Mouse (Mus musculus): ENCODE results near the gene Oaf. TPM values are rescaled to one million over a fixed set of nuclear protein-coding genes. Genes with fewer than 3 reads are reported as not detected.

The Oaf gene
- polyA plus RNA-seq, 1 experiment = 13.1 TPM

- DNase-seq (ENCODE audit: low read depth) = no peak
- TF ChIP-seq POLR2A (IDR thresholded peaks at IDR 0.05; ENCODE audit: borderline replicate concordance, extremely low read depth, insufficient read depth, insufficient read length, poor library complexity, severe bottlenecking) = no peak
- TF ChIP-seq CTCF (IDR thresholded peaks at IDR 0.05; ENCODE audit: borderline replicate concordance, extremely low read depth, insufficient read depth, insufficient read length) = no peak
These were observed 2.3 kb upstream of the Oaf start for GRCm38 (mm10) chr9:43241970-43242369.

GRCm38 (mm10) chr9:43241291-43241690 is 1.6 kb upstream of the Oaf start:
- peak; percentile 25 for DNase-seq (ENCODE audit: low read depth)
- no peak for TF ChIP-seq POLR2A (IDR thresholded peaks at IDR 0.05; ENCODE audit: borderline replicate concordance, extremely low read depth, insufficient read depth, insufficient read length, poor library complexity, severe bottlenecking)
- no peak for TF ChIP-seq CTCF (IDR thresholded peaks at IDR 0.05; ENCODE audit: borderline replicate concordance, extremely low read depth, insufficient read depth, insufficient read length)

GRCm38 (mm10) chr9:43240594-43240900 is 836 bp upstream of the Oaf start:
- no peak for TF ChIP-seq CTCF (IDR thresholded peaks at IDR 0.05; ENCODE audit: borderline replicate concordance, extremely low read depth, insufficient read depth, insufficient read length)
- no peak for TF ChIP-seq POLR2A (IDR thresholded peaks at IDR 0.05; ENCODE audit: borderline replicate concordance, extremely low read depth, insufficient read depth, insufficient read length, poor library complexity, severe bottlenecking)
- DNase-seq (ENCODE audit: low read depth) = no peak

GRCm38 (mm10) chr9:43238631-43239545 is 823 bp downstream of the Oaf start:
- peak; percentile 31 for DNase-seq (ENCODE audit: low read depth)
- no peak for TF ChIP-seq POLR2A (IDR thresholded peaks at IDR 0.05; ENCODE audit: borderline replicate concordance, extremely low read depth, insufficient read depth, insufficient read length, poor library complexity, severe bottlenecking)
- TF ChIP-seq CTCF (IDR thresholded peaks at IDR 0.05; ENCODE audit: borderline replicate concordance, extremely low read depth, insufficient read depth, insufficient read length) = no peak

- no peak for TF ChIP-seq POLR2A (IDR thresholded peaks at IDR 0.05; ENCODE audit: borderline replicate concordance, extremely low read depth, insufficient read depth, insufficient read length, poor library complexity, severe bottlenecking)
- TF ChIP-seq CTCF (IDR thresholded peaks at IDR 0.05; ENCODE audit: borderline replicate concordance, extremely low read depth, insufficient read depth, insufficient read length) = no peak
- no peak for DNase-seq (ENCODE audit: low read depth)
These were observed 1.5 kb downstream of the Oaf start for GRCm38 (mm10) chr9:43238167-43238566.

GRCm38 (mm10) chr9:43237111-43237775 is 2.5 kb downstream of the Oaf start:
- DNase-seq (ENCODE audit: low read depth) = no peak
- TF ChIP-seq CTCF (IDR thresholded peaks at IDR 0.05; ENCODE audit: borderline replicate concordance, extremely low read depth, insufficient read depth, insufficient read length) (no peak), POLR2A (IDR thresholded peaks at IDR 0.05; ENCODE audit: borderline replicate concordance, extremely low read depth, insufficient read depth, insufficient read length, poor library complexity, severe bottlenecking) (no peak)

GRCm38 (mm10) chr9:43236576-43236975 is 3.1 kb downstream of the Oaf start:
- no peak for DNase-seq (ENCODE audit: low read depth)
- TF ChIP-seq POLR2A (IDR thresholded peaks at IDR 0.05; ENCODE audit: borderline replicate concordance, extremely low read depth, insufficient read depth, insufficient read length, poor library complexity, severe bottlenecking) = no peak
- no peak for TF ChIP-seq CTCF (IDR thresholded peaks at IDR 0.05; ENCODE audit: borderline replicate concordance, extremely low read depth, insufficient read depth, insufficient read length)

- no peak for DNase-seq (ENCODE audit: low read depth)
- no peak for TF ChIP-seq CTCF (IDR thresholded peaks at IDR 0.05; ENCODE audit: borderline replicate concordance, extremely low read depth, insufficient read depth, insufficient read length)
- TF ChIP-seq POLR2A (IDR thresholded peaks at IDR 0.05; ENCODE audit: borderline replicate concordance, extremely low read depth, insufficient read depth, insufficient read length, poor library complexity, severe bottlenecking) = no peak
These were observed 3.6 kb downstream of the Oaf start for GRCm38 (mm10) chr9:43236106-43236505.

GRCm38 (mm10) chr9:43235336-43235735 is 4.4 kb downstream of the Oaf start:
- TF ChIP-seq POLR2A (IDR thresholded peaks at IDR 0.05; ENCODE audit: borderline replicate concordance, extremely low read depth, insufficient read depth, insufficient read length, poor library complexity, severe bottlenecking) (no peak), CTCF (IDR thresholded peaks at IDR 0.05; ENCODE audit: borderline replicate concordance, extremely low read depth, insufficient read depth, insufficient read length) (no peak)
- DNase-seq (ENCODE audit: low read depth) = no peak

GRCm38 (mm10) chr9:43234496-43234895 is 5.2 kb downstream of the Oaf start:
- TF ChIP-seq POLR2A (IDR thresholded peaks at IDR 0.05; ENCODE audit: borderline replicate concordance, extremely low read depth, insufficient read depth, insufficient read length, poor library complexity, severe bottlenecking) (no peak), CTCF (IDR thresholded peaks at IDR 0.05; ENCODE audit: borderline replicate concordance, extremely low read depth, insufficient read depth, insufficient read length) (no peak)
- no peak for DNase-seq (ENCODE audit: low read depth)

GRCm38 (mm10) chr9:43233515-43233914 is 6.2 kb downstream of the Oaf start:
- no peak for DNase-seq (ENCODE audit: low read depth)

More at GRCm38 (mm10) chr9:43233515-43233914, 6.2 kb downstream of the Oaf start:
- TF ChIP-seq CTCF (IDR thresholded peaks at IDR 0.05; ENCODE audit: borderline replicate concordance, extremely low read depth, insufficient read depth, insufficient read length) = no peak
- no peak for TF ChIP-seq POLR2A (IDR thresholded peaks at IDR 0.05; ENCODE audit: borderline replicate concordance, extremely low read depth, insufficient read depth, insufficient read length, poor library complexity, severe bottlenecking)
